Mouse (Mus musculus): ENCODE data around the gene Capn1.

Gene Capn1

GRCm38 (mm10) chr19:6038326-6038725 lies 22.6 kb upstream of the Capn1 start:
- in situ Hi-C loops (cut with MboI, MseI), result no loop called here

GRCm38 (mm10) chr19:6037695-6038094 lies 22.0 kb upstream of the Capn1 start:
- in situ Hi-C loops (cut with MboI, MseI), result no loop called here

GRCm38 (mm10) chr19:6035966-6036585 lies 20.4 kb upstream of the Capn1 start:
- in situ Hi-C loops (cut with MboI, MseI), result no loop called here

GRCm38 (mm10) chr19:6030520-6031280 lies 15.0 kb upstream of the Capn1 start:
- in situ Hi-C loops (cut with MboI, MseI), result no loop called here

- in situ Hi-C loops (cut with MboI, MseI), result no loop called here
These were observed 13.7 kb upstream of the Capn1 start for GRCm38 (mm10) chr19:6029426-6029825.

GRCm38 (mm10) chr19:6028991-6029390 lies 13.3 kb upstream of the Capn1 start:
- in situ Hi-C loops (cut with MboI, MseI), result no loop called here

GRCm38 (mm10) chr19:6023930-6024329 lies 8.2 kb upstream of the Capn1 start:
- in situ Hi-C loops (cut with MboI, MseI), result no loop called here

GRCm38 (mm10) chr19:6023059-6023458 lies 7.4 kb upstream of the Capn1 start:
- in situ Hi-C loops (cut with MboI, MseI), result no loop called here

- in situ Hi-C loops (cut with MboI, MseI), result no loop called here
These were observed 4.6 kb upstream of the Capn1 start for GRCm38 (mm10) chr19:6020276-6020675.

GRCm38 (mm10) chr19:6018142-6019089 lies 2.7 kb upstream of the Capn1 start:
- in situ Hi-C loops (cut with MboI, MseI), result no loop called here

- in situ Hi-C loops (cut with MboI, MseI), result no loop called here
These were observed 835 bp upstream of the Capn1 start for GRCm38 (mm10) chr19:6016532-6016931.

GRCm38 (mm10) chr19:6014991-6015510 lies 646 bp downstream of the Capn1 start:
- in situ Hi-C loops (cut with MboI, MseI), result no loop called here

- in situ Hi-C loops (cut with MboI, MseI), result no loop called here
These were observed 2.0 kb downstream of the Capn1 start for GRCm38 (mm10) chr19:6013691-6014090.

- in situ Hi-C loops (cut with MboI, MseI), result no loop called here
These were observed 6.6 kb downstream of the Capn1 start for GRCm38 (mm10) chr19:6009137-6009536.

- in situ Hi-C loops (cut with MboI, MseI), result no loop called here
These were observed 8.7 kb downstream of the Capn1 start for GRCm38 (mm10) chr19:6007013-6007412.

GRCm38 (mm10) chr19:6005541-6005940 lies 10.2 kb downstream of the Capn1 start:
- in situ Hi-C loops (cut with MboI, MseI), result no loop called here

GRCm38 (mm10) chr19:5999969-6000368 lies 15.7 kb downstream of the Capn1 start:
- in situ Hi-C loops (cut with MboI, MseI), result no loop called here

GRCm38 (mm10) chr19:5998180-5998579 lies 17.5 kb downstream of the Capn1 start:
- in situ Hi-C loops (cut with MboI, MseI), result no loop called here

- in situ Hi-C loops (cut with MboI, MseI), result no loop called here
These were observed 21.0 kb downstream of the Capn1 start for GRCm38 (mm10) chr19:5994711-5995110.

GRCm38 (mm10) chr19:5992012-5992411 lies 23.7 kb downstream of the Capn1 start:
- in situ Hi-C loops (cut with MboI, MseI), result no loop called here

- in situ Hi-C loops (cut with MboI, MseI), result no loop called here
These were observed 24.2 kb downstream of the Capn1 start for GRCm38 (mm10) chr19:5991467-5991866.

GRCm38 (mm10) chr19:5990921-5991320 lies 24.8 kb downstream of the Capn1 start:
- in situ Hi-C loops (cut with MboI, MseI), result no loop called here

Measured in regulatory T cell (primary cell).